Mouse (Mus musculus) 3134 (cell line): Measurements from ENCODE around the gene B430306N03Rik.

Experiments
- DNase-seq: peaks from one replicate; pipeline ENCODE4 v3.0.0-alpha.2; 2011; ENCODE audit warnings: low spot score; ENCODE audit not compliant: insufficient read length; ENCODE audit errors: extremely low read depth

B430306N03Rik gene

DNA sequence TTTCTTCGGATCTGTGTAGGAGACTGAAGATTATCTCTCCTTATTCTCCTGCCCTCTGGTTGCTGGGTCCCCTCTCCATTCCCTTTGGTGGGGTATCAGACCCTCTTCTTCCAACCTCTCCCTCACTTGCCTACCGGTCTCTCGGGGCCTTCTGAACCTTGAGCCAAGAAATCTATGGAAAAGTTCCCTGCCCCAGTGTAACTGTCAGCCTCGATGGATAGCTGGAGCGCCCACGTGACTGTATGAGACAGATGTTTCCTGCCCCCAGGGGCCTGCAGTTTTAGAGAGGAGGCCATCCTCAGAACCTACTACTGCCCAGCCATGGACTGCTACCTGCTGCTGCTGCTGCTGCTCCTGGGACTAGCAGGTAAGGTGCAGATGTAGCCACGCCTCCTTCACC, 43.7 kb downstream of the B430306N03Rik start, which contains the start of gene Treml1:
Treml1 (plus strand) TSS at position 301 of the 400 bp plus-strand sequence.
- DNase-seq = no peak

DNA sequence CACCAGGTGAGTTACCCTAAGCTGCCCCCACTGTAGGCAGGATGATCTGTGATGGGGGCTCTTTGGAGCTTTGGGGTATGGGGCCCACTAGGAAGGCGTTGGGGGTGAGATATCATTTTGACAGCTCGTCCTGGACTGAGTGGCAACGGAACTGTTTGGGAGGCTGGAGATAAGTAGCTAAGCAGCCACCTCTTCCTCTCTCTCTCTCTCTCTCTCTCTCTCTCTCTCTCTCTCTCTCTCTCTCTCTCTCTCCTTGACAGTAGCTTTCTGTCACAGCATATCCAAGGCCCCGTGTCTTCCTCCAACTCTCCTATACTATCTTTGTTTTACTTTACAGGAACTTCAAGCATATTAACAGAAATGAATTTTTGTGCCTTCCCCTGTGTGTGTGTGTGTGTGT, 44.5 kb downstream of the B430306N03Rik start:
- no peak for DNase-seq

DNA sequence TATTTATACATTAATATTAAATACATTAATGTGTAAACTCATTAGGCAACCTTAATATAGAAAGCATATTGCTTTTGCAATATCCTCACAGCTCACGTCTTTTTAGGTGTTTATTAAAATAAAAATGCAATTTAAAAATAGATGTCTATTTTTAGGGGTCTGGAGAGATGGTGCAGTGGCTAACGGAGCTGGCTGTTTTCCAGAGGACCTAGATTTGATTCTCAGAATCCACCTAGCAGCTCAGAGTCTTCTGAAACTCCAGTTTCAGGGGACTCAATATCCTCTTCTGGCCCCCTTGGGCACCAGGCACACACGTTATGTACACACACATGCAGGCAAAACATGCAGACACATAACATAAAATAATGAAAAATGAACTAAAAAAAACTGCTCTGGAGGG, 46.4 kb downstream of the B430306N03Rik start:
- DNase-seq = no peak

DNA sequence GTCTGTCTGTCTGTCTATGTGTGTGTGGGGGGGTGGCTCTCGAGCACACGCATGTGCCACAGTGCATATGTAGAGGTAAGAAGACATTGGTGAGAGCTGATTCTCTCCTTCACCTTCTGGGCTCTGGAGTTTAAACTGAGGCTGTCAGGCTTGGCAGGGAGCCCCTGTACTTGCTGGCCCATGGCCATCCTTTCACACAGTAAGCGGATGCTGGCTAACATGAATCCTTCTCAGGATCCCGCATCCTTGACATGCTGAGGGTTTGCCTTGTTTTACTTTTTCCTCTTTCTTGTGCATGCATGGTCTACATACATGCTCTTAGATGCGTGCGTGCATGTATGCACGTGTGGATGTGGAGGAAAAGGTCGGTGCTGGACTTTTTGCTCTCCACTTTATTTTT, 47.0 kb downstream of the B430306N03Rik start:
- DNase-seq = no peak

DNA sequence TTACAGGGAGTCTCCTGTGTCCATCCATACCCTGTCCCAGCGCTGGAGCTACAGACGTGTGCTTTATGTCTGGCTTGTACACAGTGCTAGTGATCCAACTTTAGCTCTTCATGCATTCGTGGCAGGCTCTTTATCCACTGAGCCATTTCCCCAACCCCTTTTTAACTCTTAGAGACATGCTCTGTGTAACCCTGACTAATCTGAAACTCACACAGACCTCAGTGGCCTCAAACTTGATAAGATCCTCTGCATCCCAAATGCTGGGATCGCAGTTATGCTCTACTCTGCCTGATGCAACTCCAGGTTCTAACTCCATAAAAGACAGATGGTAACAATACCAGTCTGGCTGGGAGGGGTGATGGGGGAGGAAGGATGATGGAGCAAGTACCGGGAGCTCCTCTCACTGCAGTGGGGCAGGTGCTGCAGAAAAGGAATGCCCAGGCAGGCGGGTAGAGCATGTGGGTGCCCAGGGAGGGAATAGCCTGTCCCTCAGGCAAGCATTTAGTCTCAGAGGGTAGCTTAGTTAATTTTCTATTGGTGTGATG, 47.6 kb downstream of the B430306N03Rik start:
- no peak for DNase-seq

DNA sequence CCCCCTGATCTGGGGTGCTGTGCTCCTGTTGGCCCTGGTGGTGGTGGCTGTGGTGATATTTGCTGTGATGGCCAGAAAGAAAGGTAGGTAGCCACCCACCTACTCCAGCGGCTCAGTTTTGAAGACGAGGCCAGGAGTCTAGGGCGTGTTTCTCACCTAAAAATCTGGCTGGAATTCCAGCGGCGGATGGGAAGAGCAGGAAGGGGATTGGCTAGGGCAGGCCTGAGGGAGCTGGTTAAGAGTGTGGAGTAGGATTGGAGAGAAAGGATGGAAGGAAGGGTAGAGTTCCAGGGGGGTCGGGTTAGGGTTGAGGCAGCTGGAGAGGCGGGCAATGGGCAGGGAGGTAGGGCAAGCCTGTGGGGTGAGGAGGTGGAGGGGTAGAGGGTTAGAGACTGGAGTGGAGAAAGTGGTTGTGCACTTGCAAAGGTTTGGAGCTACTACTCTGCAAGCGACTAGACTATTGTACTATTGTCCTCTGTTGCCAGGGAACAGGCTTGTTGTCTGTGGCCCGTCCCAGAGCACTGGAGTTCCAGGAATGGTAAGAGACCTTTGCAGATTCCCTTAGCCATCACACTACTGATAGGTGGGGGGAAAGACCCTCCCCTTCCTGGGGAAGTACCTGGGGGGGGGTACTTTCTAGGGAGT, 49.7 kb downstream of the B430306N03Rik start:
- no peak for DNase-seq

DNA sequence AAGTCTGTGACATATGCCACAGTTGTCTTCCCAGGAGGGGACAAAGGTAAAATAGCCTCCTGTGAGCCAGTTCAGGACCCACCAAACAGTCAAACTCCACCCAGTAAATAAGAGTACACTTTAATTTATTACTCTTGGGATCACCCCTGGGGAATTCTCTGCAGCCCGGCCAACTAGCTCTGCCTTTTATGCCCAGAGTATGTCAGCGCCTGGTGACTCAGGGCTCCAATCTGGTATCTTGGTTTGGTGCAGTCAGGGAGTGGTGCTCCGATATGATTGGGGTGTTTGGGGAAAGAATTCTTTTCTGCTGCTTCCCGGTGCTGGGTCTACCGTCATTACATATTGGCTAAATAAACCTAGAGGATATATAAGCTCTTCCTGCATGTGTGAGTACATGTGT, 50.9 kb downstream of the B430306N03Rik start:
- DNase-seq = peak; percentile 20

DNA sequence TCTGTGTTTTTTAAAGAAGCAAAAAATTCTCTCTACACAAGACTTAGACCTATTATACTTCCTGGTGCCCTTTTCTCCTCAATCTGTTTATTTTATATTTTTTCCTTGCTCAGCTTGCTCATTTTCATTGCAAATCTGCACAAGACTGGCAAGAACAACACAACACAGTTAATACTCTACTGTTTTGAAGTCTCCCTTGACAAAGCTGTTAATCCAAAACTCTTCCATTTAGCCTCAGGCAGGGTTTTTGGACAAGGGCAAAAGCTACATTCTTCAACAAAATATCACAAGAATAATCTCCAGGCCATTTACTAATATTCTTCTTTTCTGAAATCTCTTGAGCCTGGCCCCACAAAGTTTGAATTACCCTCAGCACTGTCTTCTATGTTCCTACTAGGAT, 55.7 kb downstream of the B430306N03Rik start:
- no peak for DNase-seq

DNA sequence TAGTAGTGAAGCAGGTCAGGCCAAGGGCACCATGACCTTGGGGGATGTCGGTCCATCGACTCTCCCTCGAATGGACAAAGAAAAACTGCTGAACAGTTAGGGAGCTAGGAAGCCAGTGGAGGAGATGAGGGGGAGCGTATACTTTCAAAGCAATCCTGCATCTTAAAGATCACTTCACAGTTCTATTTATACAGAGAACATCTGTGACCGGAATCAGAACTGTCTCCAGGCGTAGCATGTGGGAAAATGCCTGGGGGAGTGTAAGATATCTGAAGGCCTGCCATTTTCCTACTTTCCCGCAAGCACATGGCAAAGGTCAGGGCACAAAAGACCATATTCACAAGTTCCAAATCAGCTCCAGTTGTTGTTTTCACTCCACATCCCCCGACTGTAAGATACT, 57.0 kb downstream of the B430306N03Rik start:
- no peak for DNase-seq

DNA sequence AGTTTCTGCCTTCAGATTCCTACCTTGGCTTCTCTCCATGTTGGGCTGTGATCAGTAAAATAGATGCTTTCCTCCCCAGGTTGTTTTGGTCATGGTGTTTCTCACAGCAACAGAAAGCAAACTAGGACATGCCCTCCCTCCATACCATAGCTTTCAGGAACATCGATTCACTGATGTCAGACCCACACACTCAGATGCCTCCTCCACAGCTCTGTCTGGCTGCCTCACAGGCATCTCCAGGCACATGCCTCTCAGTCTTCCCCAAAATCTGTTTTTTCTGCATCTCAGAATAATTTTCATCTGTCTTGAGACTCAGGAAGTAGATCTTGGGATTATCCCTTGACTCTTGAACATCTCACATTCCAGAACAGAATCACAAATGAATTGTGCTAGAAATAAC, 60.2 kb downstream of the B430306N03Rik start:
- no peak for DNase-seq
